Mouse (Mus musculus): ENCODE data around the gene Nrap. TPM values are rescaled to one million over a fixed set of nuclear protein-coding genes. Genes with fewer than 3 reads are reported as not detected.
"Not testable (repeated sequence)": the region's sequence is repeated elsewhere in the genome, so short reads cannot be mapped to it uniquely, and the experiment has no call there.

Gene Nrap
- polyA plus RNA-seq, 1 experiment from 2014 or later, result 0.10 TPM

DNA sequence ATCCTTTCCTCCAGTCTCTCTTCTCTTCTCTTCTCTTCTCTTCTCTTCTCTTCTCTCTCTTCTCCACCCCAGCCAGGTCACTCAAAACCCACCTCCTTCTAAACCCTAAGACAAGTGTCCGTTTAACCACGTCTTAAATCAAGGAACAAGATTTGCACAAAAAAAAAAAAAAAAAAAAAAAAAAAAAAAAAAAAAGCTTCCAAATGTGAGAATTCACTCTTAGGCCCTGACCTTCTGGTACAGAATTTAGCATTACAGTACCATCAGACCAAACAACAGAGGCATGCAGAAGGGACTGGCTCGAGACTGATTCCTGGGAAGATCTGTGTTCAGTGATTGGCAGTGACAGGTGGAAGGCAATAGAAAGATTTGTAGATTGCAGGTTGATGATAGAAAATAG, 30.5 kb upstream of the Nrap start:
- no peak overlapping the region for H3K4me3 ChIP-seq
- 0 out of 2 replicates have a peak, but pooled peaks cover 1% of the 10 kb centered on the region for H3K4me1 ChIP-seq
- H3K27me3 ChIP-seq (replicated peaks), result no peaks in the 10 kb centered on the region
- no peak for ATAC-seq
- H3K9ac ChIP-seq, result no peak overlapping the region
- H3K9me3 ChIP-seq (replicated peaks), result no peaks in the 10 kb centered on the region
- H3K4me2 ChIP-seq, result no peak overlapping the region
- H3K36me3 ChIP-seq, result peaks cover 16% of the 10 kb centered on the region
- 75% methylated on average over 3 of the region's 3 CpGs for WGBS (ENCODE audit: insufficient replicate concordance)
- no peak overlapping the region for H3K27ac ChIP-seq

DNA sequence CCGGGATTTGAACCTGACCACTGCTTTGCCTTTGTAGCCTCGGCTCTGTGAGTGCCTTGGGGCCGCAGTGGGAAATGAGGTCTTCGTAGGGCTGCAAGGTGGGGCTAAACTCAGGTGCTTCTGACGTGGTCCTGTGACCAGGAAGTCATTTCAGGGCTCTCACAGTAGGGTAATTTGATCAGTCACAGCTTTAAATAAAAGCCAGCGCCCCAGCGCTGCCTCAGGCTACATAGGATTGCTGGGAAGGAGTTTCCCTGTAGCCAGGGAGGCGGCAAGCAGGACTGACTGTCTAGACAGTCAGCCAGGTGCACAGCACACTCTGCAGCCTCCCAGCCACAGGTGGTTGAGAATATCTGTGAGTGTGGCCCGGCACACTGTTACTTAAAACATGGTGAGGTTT, 29.6 kb upstream of the Nrap start:
- Histone ChIP-seq H3K4me2 (no peak overlapping the region), H3K36me3 (peaks cover 8% of the 10 kb centered on the region), H3K27me3 (replicated peaks) (no peaks in the 10 kb centered on the region), H3K27ac (no peak overlapping the region), H3K4me3 (no peak overlapping the region), H3K4me1 (no peaks in the 10 kb centered on the region), H3K9me3 (replicated peaks) (no peaks in the 10 kb centered on the region), H3K9ac (no peak overlapping the region)
- 75% methylated on average over 9 of the region's 9 CpGs for WGBS (ENCODE audit: insufficient replicate concordance)
- ATAC-seq, result no peak

DNA sequence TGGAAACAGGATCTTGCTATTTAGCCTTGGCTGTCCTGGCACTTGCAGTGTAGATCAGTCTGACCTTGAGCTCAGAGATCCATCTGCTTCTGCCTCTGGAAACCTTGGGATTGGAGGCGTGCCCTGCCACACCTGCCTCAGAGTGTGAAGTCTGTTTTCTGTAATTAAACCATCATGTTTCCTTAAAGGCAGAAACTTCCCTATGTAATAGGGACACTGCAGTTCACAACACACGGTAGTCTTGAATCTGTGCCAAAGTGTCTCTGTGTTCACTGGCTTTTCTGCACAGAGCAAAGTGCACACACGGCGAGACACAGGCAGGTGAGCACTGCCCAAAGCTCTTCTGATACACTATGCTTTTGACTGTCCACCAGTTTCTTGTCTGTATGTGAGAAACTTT, 28.6 kb upstream of the Nrap start:
- Histone ChIP-seq H3K9ac (no peak overlapping the region), H3K4me3 (no peak overlapping the region), H3K36me3 (peaks cover 4% of the 10 kb centered on the region; the same call in 1 of the 2 replicates), H3K4me1 (no peaks in the 10 kb centered on the region), H3K27ac (no peak overlapping the region), H3K27me3 (replicated peaks) (no peaks in the 10 kb centered on the region), H3K9me3 (replicated peaks) (no peaks in the 10 kb centered on the region), H3K4me2 (no peak overlapping the region)
- WGBS (ENCODE audit: insufficient replicate concordance), result 80% methylated on average over 4 of the region's 4 CpGs
- ATAC-seq, result no peak

DNA sequence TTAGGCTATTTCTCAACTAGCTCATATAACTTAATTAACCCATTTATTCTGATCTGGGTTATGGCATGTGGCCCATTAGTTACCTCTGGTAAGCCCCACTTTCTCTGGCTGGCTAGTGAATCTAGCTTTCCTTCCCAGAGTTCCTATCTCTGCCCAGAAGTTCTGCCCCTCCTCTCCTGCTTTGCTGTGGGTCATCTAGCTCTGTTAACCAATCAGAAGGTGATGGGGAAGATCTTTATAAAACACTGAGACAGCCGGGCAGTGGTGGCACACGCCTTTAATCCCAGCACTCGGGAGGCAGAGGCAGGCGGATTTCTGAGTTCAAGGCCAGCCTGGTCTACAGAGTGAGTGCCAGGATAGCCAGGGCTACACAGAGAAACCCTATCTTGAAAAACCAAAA, 20.0 kb upstream of the Nrap start:
- not testable (repeated sequence) for H3K4me3 ChIP-seq; H3K9me3 ChIP-seq (replicated peaks); ATAC-seq; H3K9ac ChIP-seq; H3K4me2 ChIP-seq; H3K4me1 ChIP-seq; H3K27ac ChIP-seq; H3K27me3 ChIP-seq (replicated peaks)
- 95% methylated on average over 4 of the region's 4 CpGs for WGBS (ENCODE audit: insufficient replicate concordance)
- peaks cover 50% of the 10 kb centered on the region for H3K36me3 ChIP-seq

DNA sequence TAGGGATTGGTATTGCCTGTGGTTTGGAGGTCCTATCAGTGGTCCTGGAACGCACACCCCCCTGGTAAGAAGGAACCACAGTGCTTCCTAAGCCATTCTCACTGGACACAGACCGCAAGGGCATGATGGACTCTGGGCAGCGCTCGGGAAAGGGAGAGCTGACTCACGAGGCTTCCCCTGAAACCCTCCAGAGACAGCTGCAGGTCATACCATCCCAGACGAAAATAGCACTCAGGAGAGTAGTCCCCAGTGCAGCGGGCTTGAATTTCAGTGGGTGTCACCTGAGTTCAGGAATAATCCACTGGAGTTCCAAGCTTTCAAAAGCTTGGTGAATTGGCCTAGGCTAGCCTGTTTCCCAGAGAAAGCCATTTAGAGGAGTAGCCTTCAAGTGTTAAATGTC, 16.7 kb upstream of the Nrap start:
- no peak overlapping the region for H3K9ac ChIP-seq
- H3K4me3 ChIP-seq, result no peak overlapping the region
- ATAC-seq, result no peak
- H3K27ac ChIP-seq, result no peak overlapping the region
- WGBS (ENCODE audit: insufficient replicate concordance), result 88% methylated on average over 7 of the region's 7 CpGs
- H3K4me2 ChIP-seq, result no peak overlapping the region
- peaks cover 60% of the 10 kb centered on the region for H3K36me3 ChIP-seq
- H3K9me3 ChIP-seq (replicated peaks), result 0 out of 2 replicates have a peak, but pooled peaks cover 4% of the 10 kb centered on the region
- H3K27me3 ChIP-seq (replicated peaks), result no peaks in the 10 kb centered on the region
- no peaks in the 10 kb centered on the region for H3K4me1 ChIP-seq

DNA sequence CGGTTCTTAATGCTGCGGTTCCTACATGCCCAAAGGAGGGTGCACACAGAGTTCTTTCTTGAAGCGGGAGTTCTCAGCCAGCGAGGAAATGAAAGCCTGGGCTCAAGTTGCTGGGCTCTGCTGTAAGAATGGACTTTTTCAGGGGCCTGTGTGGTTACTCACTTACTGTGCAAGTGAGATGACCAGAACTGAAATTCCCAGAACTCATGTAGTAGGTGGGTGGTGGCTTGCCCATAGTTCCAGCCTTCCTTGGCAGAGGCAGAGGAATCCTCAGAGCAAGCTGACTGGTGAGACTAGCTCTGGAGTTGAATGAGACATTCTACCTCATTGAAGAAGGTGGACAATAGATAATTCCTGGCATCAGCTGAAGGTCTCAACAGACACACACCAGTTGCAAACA, 16.0 kb upstream of the Nrap start:
- Histone ChIP-seq H3K4me1 (peaks cover under 1% of the 10 kb centered on the region; the same call in 1 of the 2 replicates), H3K9me3 (replicated peaks) (0 out of 2 replicates have a peak, but pooled peaks cover 4% of the 10 kb centered on the region), H3K27ac (no peak overlapping the region), H3K27me3 (replicated peaks) (no peaks in the 10 kb centered on the region), H3K9ac (no peak overlapping the region), H3K4me3 (no peak overlapping the region), H3K36me3 (peaks cover 64% of the 10 kb centered on the region), H3K4me2 (no peak overlapping the region)
- 85% methylated on average over 4 of the region's 4 CpGs for WGBS (ENCODE audit: insufficient replicate concordance)
- ATAC-seq, result no peak

DNA sequence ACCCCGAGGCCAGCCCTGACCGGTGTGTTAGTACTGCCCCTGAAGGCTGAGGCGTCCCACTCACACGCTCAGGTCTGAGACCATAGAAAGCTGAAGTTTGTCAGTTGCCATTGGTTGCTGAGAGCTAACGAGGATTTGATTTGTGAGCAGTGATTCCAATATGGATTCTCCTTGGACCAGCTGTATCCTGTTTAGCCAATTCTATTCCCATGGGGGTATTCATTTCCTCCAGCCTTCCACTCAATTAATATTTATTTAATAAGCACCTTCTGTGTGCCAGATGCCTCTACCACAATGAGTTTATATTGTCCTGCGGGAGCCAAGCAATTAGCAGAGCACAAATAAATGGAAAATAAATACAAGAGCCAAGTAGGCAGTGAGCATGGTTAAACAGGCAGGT, 12.0 kb upstream of the Nrap start:
- H3K9me3 ChIP-seq (replicated peaks), result no peaks in the 10 kb centered on the region
- H3K27me3 ChIP-seq (replicated peaks), result no peaks in the 10 kb centered on the region
- peaks cover 36% of the 10 kb centered on the region for H3K4me1 ChIP-seq
- ATAC-seq, result no peak
- no peak overlapping the region for H3K27ac ChIP-seq
- 81% methylated on average over 6 of the region's 6 CpGs for WGBS (ENCODE audit: insufficient replicate concordance)
- H3K36me3 ChIP-seq, result peaks cover 35% of the 10 kb centered on the region
- no peak overlapping the region for H3K4me3 ChIP-seq
- no peak overlapping the region for H3K4me2 ChIP-seq
- H3K9ac ChIP-seq, result no peak overlapping the region

DNA sequence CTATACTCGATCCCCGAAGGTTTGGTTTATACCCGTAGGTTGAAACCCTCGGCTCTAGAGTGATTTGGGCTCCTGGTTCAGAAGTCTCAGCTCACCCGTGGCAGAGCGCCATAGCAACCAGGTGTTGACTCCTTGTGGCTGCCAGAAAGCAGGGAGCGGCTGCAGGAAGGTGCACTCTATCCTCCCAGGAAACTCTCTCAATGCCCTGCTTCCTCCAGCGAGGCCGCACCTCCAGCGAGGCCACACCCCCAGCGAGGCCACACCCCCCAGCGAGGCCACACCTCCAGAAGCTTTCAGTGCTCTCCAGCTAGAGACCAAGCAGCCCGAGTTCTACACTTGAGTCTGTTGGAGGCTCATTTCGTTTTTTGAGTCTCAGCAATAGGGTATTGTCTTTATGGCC, 10.4 kb upstream of the Nrap start:
- H3K9me3 ChIP-seq (replicated peaks), result no peaks in the 10 kb centered on the region
- peak; percentile 70 for ATAC-seq
- peaks cover 53% of the 10 kb centered on the region for H3K4me1 ChIP-seq
- peak overlapping the region; percentile 46 for H3K4me2 ChIP-seq
- no peaks in the 10 kb centered on the region for H3K27me3 ChIP-seq (replicated peaks)
- no peak overlapping the region for H3K9ac ChIP-seq
- peak overlapping the region; percentile 16; the same call in 1 of the 2 replicates for H3K4me3 ChIP-seq
- WGBS (ENCODE audit: insufficient replicate concordance), result 32% methylated on average over 14 of the region's 14 CpGs
- no peak overlapping the region for H3K27ac ChIP-seq
- H3K36me3 ChIP-seq, result peaks cover 21% of the 10 kb centered on the region

DNA sequence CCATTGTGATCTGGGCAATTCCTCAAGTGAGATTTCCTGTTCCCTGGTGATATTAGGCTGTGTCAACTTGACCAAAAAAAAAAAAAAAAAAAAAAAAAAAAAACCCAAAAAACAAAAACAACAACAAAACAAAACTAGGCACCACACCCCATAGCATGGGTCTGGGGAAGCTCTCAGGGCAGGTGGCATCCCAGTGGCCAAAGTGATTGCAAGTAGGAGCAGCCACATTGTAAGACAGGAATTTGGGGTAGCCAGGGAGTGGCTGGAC, 8.6 kb upstream of the Nrap start:
- Histone ChIP-seq H3K4me3 (no peak overlapping the region), H3K27ac (peak overlapping the region; percentile 47; the same call in 1 of the 2 replicates), H3K4me2 (peak overlapping the region; percentile 92), H3K4me1 (peaks cover 70% of the 10 kb centered on the region), H3K9me3 (replicated peaks) (no peaks in the 10 kb centered on the region), H3K27me3 (replicated peaks) (no peaks in the 10 kb centered on the region), H3K9ac (0 out of 2 replicates have a peak overlapping the region, but pooled peaks have one; percentile 88), H3K36me3 (peaks cover 8% of the 10 kb centered on the region; the same call in 1 of the 2 replicates)
- no peak for ATAC-seq

DNA sequence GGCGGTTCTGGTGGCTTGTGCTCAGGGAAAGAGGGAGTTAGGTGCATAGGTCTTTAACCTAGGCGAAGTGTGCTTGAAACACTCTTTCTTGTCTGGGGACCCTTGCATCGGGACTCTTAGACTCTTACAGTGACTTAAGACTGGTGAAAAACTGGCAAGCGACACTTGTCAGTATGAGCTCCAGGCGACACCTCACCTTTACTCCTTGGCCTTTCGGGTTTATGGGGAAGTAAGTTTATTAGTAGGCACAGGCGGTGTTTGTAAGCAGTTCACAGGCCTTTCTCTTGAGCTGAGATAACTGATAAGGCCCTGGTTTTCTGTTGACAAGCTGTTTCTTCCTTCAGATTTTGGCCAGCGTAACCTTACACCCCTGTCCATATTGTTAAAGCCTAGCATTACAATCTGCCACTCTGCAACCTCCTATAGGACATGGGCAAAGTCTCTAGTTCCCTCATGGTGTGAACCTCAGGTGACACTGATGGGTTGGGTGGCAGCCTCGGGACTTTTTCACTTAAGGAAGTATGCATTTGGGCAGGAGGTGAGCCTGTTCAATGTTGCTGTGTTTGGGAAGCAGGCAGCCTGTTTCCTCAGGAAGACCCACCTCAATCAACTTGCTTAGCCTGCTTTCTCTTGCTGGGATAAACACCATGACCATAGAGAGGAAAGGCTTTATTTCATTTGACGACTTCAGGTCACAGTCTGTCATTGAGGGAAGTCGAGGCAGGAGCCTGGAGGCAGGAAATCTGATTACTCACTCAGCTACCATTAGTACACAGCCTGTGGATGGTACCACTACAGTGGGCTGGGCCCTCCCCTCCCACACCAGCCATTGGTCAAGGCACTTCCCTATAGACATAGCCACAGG, 8.1 kb upstream of the Nrap start:
- H3K4me2 ChIP-seq, result peak overlapping the region; percentile 92
- peak overlapping the region; percentile 88 for H3K9ac ChIP-seq
- peak; percentile 6; the same call in 1 of the 2 replicates for ATAC-seq
- H3K4me1 ChIP-seq, result peaks cover 75% of the 10 kb centered on the region
- H3K36me3 ChIP-seq, result peaks cover 8% of the 10 kb centered on the region; the same call in 1 of the 2 replicates
- no peaks in the 10 kb centered on the region for H3K27me3 ChIP-seq (replicated peaks)
- peak overlapping the region; percentile 79 for H3K4me3 ChIP-seq
- peak overlapping the region; percentile 85 for H3K27ac ChIP-seq
- 12% methylated on average over 11 of the region's 11 CpGs for WGBS (ENCODE audit: insufficient replicate concordance)
- H3K9me3 ChIP-seq (replicated peaks), result no peaks in the 10 kb centered on the region

DNA sequence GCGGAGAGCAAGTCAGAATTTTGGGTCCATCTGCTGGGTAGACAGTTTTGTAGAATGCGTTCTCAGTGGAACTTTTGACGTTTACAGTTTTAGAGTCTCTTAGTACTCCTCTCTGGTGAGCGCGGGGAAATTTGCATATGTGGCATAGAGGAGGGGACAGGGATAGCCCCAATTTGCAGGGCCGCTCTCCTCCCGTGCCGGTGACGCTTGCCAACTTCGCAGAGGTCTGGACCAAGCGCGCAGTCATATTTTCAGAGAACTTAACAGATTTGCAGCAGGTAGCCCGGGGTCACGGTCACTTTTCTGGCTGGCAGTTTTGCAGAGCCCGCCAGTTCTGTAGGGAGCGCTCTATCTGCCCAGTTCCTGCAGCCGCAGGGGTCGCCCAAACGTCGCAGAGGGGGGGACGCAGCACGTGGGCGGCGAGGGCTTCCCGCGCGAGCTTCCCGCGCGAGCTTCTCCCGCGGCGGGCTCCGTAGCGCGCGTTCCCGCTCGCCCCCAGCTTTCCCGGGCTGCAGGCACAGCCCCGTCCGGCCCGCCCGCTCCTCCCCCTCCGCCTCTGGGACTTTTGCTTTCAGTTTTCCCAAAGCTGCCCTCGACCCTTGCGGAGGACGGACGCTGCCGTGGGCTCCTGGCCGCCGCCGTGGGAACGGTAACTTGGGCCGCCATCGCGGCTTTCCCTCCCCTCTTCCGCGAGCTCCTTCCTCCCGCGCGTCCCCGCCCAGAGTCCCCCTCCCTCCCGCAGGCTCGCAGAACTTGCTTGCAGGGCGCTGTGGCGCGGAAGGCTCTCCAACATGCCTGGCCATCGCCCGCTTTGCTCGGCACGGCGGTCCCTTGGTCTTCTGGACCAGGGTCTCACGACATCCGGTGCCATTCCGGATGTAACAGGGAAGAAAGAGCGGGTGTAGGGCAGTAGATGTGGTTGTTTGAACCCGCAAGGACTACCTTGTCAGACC, 7.1 kb upstream of the Nrap start, which contains the start of gene Casp7:
TSS of gene Casp7 (plus strand) at position 461 of the 953 bp plus-strand sequence.
- ATAC-seq, result peak; percentile 70
- H3K27ac ChIP-seq, result peak within 1 kb of the TSS; percentile 85
- H3K4me1 ChIP-seq, result peaks cover 84% of the 10 kb centered on the region
- H3K36me3 ChIP-seq, result peaks cover 8% of the 10 kb centered on the region; the same call in 1 of the 2 replicates
- under 1% methylated on average over 71 of the region's 78 CpGs for WGBS (ENCODE audit: insufficient replicate concordance)
- peak within 1 kb of the TSS; percentile 92 for H3K4me2 ChIP-seq
- H3K27me3 ChIP-seq (replicated peaks), result no peaks in the 10 kb centered on the region
- peak within 1 kb of the TSS; percentile 88 for H3K9ac ChIP-seq
- no peaks in the 10 kb centered on the region for H3K9me3 ChIP-seq (replicated peaks)
- peak within 1 kb of the TSS; percentile 79 for H3K4me3 ChIP-seq

DNA sequence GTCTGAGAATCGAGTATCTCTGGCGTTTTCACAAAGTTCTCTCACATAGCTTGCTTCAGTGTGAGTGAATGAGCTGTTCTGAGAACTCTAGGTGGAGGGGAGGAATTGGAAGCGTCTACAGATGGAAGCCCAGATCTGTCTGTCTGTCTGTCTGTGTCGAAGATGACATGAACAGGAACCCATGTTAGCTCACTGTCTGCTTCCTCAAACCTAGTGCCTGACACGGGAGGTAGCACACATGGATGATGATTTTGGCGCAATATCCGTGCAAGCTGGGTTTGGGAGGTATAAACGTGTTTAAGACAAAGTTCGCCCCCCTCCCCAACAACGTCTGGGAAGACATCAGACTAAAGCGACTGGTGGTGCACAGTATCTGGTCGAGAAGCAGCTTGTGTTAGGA, 6.4 kb upstream of the Nrap start:
- Histone ChIP-seq H3K36me3 (peaks cover 7% of the 10 kb centered on the region; the same call in 1 of the 2 replicates), H3K27me3 (replicated peaks) (no peaks in the 10 kb centered on the region), H3K9ac (peak overlapping the region; percentile 88), H3K4me3 (peak overlapping the region; percentile 79), H3K9me3 (replicated peaks) (no peaks in the 10 kb centered on the region), H3K4me2 (peak overlapping the region; percentile 92), H3K4me1 (peaks cover 91% of the 10 kb centered on the region), H3K27ac (peak overlapping the region; percentile 85)
- WGBS (ENCODE audit: insufficient replicate concordance), result 19% methylated on average over 12 of the region's 12 CpGs
- ATAC-seq, result no peak
